Mouse (Mus musculus): ENCODE measurements around the gene Sp2.

DNA sequence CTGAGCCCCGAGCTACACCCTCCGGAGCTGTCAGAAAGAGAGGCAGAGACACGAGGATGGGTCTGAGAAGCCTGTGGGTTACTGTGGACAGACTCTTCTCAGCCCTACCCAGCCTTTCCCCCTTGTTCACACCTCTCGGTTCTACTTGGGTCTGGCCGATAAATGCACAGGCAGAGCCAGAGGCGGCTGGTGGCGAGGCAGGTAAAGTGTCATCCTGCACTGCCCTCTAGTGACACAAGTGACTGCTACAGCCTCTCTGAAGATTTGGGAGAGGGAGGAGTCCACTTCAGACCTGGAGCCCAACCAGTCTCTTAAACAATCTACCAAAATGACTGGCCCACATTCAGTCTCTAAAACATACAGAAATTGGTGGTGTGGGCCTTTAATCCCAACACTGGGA, 72.8 kb downstream of the Sp2 start:
- TF ChIP-seq TAL1 (IDR thresholded peaks at IDR 0.05; ENCODE audit: low read length) = no peak
- TF ChIP-seq GATA1 (IDR thresholded peaks at IDR 0.05; ENCODE audit: low read length) = no peak

Measured in erythroblast, embryonic 14.5 days (primary cell).